Mouse (Mus musculus): Measurements from ENCODE around the gene Kalrn.

Kalrn gene

GRCm38 (mm10) chr16:34573151-34573802 is at the start of gene Kalrn:
Gene Kalrn (minus strand): TSS chr16:34573532.
- ATAC-seq (ENCODE audit: low TSS enrichment), result peak; percentile 86

GRCm38 (mm10) chr16:34614021-34614420 is 40.7 kb upstream of the Kalrn start:
- no peak for ATAC-seq (ENCODE audit: low TSS enrichment)

- ATAC-seq (ENCODE audit: low TSS enrichment), result no peak
Observed at GRCm38 (mm10) chr16:34610137-34610536, 36.8 kb upstream of the Kalrn start.

GRCm38 (mm10) chr16:34605679-34606078 is 32.3 kb upstream of the Kalrn start:
- no peak for ATAC-seq (ENCODE audit: low TSS enrichment)

GRCm38 (mm10) chr16:34603854-34604253 is 30.5 kb upstream of the Kalrn start:
- ATAC-seq (ENCODE audit: low TSS enrichment), result no peak

GRCm38 (mm10) chr16:34603076-34603475 is 29.7 kb upstream of the Kalrn start:
- ATAC-seq (ENCODE audit: low TSS enrichment), result no peak

- no peak for ATAC-seq (ENCODE audit: low TSS enrichment)
Observed at GRCm38 (mm10) chr16:34601954-34602353, 28.6 kb upstream of the Kalrn start.

GRCm38 (mm10) chr16:34595294-34595693 is 22.0 kb upstream of the Kalrn start:
- no peak for ATAC-seq (ENCODE audit: low TSS enrichment)

GRCm38 (mm10) chr16:34594597-34595262 is 21.4 kb upstream of the Kalrn start:
- ATAC-seq (ENCODE audit: low TSS enrichment), result no peak

- ATAC-seq (ENCODE audit: low TSS enrichment), result no peak
Observed at GRCm38 (mm10) chr16:34592696-34593095, 19.4 kb upstream of the Kalrn start.

GRCm38 (mm10) chr16:34591934-34592333 is 18.6 kb upstream of the Kalrn start:
- no peak for ATAC-seq (ENCODE audit: low TSS enrichment)

GRCm38 (mm10) chr16:34579671-34580326 is 6.5 kb upstream of the Kalrn start:
- no peak for ATAC-seq (ENCODE audit: low TSS enrichment)

- peak; percentile 47 for ATAC-seq (ENCODE audit: low TSS enrichment)
Observed at GRCm38 (mm10) chr16:34573856-34574491, 642 bp upstream of the Kalrn start.

GRCm38 (mm10) chr16:34572406-34573150 is 754 bp downstream of the Kalrn start:
- ATAC-seq (ENCODE audit: low TSS enrichment), result 0 out of 2 replicates have a peak, but pooled peaks have one; percentile 14

GRCm38 (mm10) chr16:34571931-34572405 is 1.4 kb downstream of the Kalrn start:
- ATAC-seq (ENCODE audit: low TSS enrichment), result 0 out of 2 replicates have a peak, but pooled peaks have one; percentile 2

GRCm38 (mm10) chr16:34569897-34570296 is 3.4 kb downstream of the Kalrn start:
- no peak for ATAC-seq (ENCODE audit: low TSS enrichment)

GRCm38 (mm10) chr16:34568831-34569230 is 4.5 kb downstream of the Kalrn start:
- peak; percentile 74 for ATAC-seq (ENCODE audit: low TSS enrichment)

- peak; percentile 43 for ATAC-seq (ENCODE audit: low TSS enrichment)
Observed at GRCm38 (mm10) chr16:34563593-34564280, 9.6 kb downstream of the Kalrn start.

- no peak for ATAC-seq (ENCODE audit: low TSS enrichment)
Observed at GRCm38 (mm10) chr16:34561734-34562135, 11.6 kb downstream of the Kalrn start.

- ATAC-seq (ENCODE audit: low TSS enrichment), result peak; percentile 72
Observed at GRCm38 (mm10) chr16:34560814-34561213, 12.5 kb downstream of the Kalrn start.

- no peak for ATAC-seq (ENCODE audit: low TSS enrichment)
Observed at GRCm38 (mm10) chr16:34560411-34560810, 12.9 kb downstream of the Kalrn start.
